Mouse (Mus musculus) brain, embryonic 14.5 days (tissue): ENCODE data around the gene Zfhx3.

Experiments used
- CTCF ChIP-seq: fragments of 200-500 bp; IDR thresholded peaks from 2 replicates; pipeline ENCODE4 v1.5.1; 2012; ENCODE audit warnings: inconsistent platforms, mild to moderate bottlenecking, moderate library complexity, borderline replicate concordance; ENCODE audit not compliant: insufficient read depth, insufficient read length; ENCODE audit errors: extremely low read depth
- POLR2A ChIP-seq: fragments of 200-500 bp; IDR thresholded peaks from 2 replicates; pipeline ENCODE4 v1.6.1; 2012; ENCODE audit warnings: mild to moderate bottlenecking, inconsistent platforms, borderline replicate concordance; ENCODE audit not compliant: poor library complexity, insufficient read depth, insufficient read length, severe bottlenecking; ENCODE audit errors: extremely low read depth

- no peak for TF ChIP-seq CTCF
- no peak for TF ChIP-seq POLR2A
These were observed 420.0 kb downstream of the Zfhx3 start for GRCm38 (mm10) chr8:108362421-108362820.
